Mouse (Mus musculus) liver, embryonic 15.5 days (tissue): ENCODE measurements around the gene Ndufc1. TPM values are rescaled to one million over a fixed set of nuclear protein-coding genes. Genes with fewer than 3 reads are reported as not detected.

Experiments used
- ATAC-seq: fragments of 200-750 bp; cut with Nextera tagmentation; 2 replicates; pipeline ENCODE4 v1.8.0; 2017; ENCODE audit warnings: moderate number of reproducible peaks, mild to moderate bottlenecking, moderate library complexity; ENCODE audit not compliant: insufficient read depth
- H3K27ac ChIP-seq: fragments of 300-500 bp; sonication (generic); replicated peaks from 2 replicates; pipeline ENCODE4 v1.5.1; 2015; ENCODE audit warnings: mild to moderate bottlenecking, inconsistent platforms
- H3K27me3 ChIP-seq: fragments of 300-500 bp; sonication (generic); 2 replicates; pipeline ENCODE4 v1.6.1; 2015; ENCODE audit warnings: mild to moderate bottlenecking, inconsistent platforms
- H3K36me3 ChIP-seq: fragments of 300-500 bp; sonication (generic); replicated peaks from 2 replicates; pipeline ENCODE4 v1.6.1; 2015; ENCODE audit warnings: moderate library complexity, mild to moderate bottlenecking, inconsistent platforms
- H3K4me1 ChIP-seq: fragments of 300-500 bp; sonication (generic); replicated peaks from 2 replicates; pipeline ENCODE4 v1.6.1; 2015; ENCODE audit warnings: inconsistent platforms
- H3K4me2 ChIP-seq: fragments of 300-500 bp; sonication (generic); 2 replicates; pipeline ENCODE4 v1.6.1; 2015; ENCODE audit warnings: moderate library complexity, mild to moderate bottlenecking, inconsistent platforms
- H3K4me3 ChIP-seq: fragments of 300-500 bp; sonication (generic); replicated peaks from 2 replicates; pipeline ENCODE4 v1.5.1; 2015; ENCODE audit warnings: mild to moderate bottlenecking, inconsistent platforms
- H3K9ac ChIP-seq: fragments of 300-500 bp; sonication (generic); 2 replicates; pipeline ENCODE4 v1.6.1; 2015; ENCODE audit warnings: moderate library complexity, mild to moderate bottlenecking, inconsistent platforms
- H3K9me3 ChIP-seq: fragments of 300-500 bp; sonication (generic); replicated peaks from 2 replicates; pipeline ENCODE4 v1.6.1; 2016; ENCODE audit warnings: inconsistent platforms
- WGBS: fragments of 180-500 bp; shearing (Covaris S2); methylation state at CpG from one replicate; pipeline ENCODE4 v1.1.7; 2015; ENCODE audit warnings: mixed read lengths; ENCODE audit not compliant: insufficient replicate concordance; 5-methylcytosine and 5-hydroxymethylcytosine counted together
- polyA plus RNA-seq: library from polyadenylated mRNA; unstranded; fragments of >200 nt; fragmentation: Nextera tagmentation; extraction: Ambion mirVana; gene quantifications from 2 replicates; pipeline ENCODE4 v1.2.1, GENCODE M21; 2015

The Ndufc1 gene
- polyA plus RNA-seq, 1 experiment from 2014 or later: 386 TPM

DNA sequence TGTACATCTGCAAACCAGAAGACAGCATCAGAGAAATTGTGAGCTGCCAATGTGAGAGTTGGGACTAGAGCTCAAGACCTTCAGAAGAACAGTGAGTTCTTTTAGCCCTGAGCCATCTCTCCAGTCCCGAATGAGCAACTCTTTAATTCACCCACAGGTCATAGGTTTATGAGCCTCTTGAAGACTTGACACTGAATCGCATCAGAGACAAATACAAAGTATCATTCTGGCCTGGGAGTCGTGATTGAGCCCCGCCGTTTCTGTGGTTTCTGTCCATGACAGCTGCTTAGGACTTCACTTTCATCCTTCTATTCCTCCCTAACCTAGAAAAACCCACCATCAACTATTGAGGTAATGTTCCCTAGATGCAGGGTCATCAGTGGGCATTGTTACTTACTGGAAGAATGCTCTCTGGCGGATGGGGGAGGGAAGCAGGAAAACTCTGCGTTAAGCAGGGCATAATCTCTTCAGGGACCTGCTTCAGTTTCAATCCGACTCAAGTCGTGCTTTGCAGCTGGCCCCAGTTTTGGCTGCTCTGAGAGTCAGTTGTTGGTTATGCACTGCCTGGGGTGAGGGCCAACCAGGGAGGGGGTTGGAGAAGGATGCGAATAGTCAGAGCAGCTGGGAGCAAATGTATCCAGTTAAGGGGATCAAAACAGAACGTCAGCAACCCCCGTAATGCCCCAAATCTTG, 22.2 kb downstream of the Ndufc1 start:
- H3K4me1 ChIP-seq: peaks cover 35% of the 10 kb centered on the region
- no peaks in the 10 kb centered on the region for H3K36me3 ChIP-seq
- H3K4me2 ChIP-seq: no peak overlapping the region
- H3K27me3 ChIP-seq: 0 out of 2 replicates have a peak, but pooled peaks cover 3% of the 10 kb centered on the region
- ATAC-seq: no peak
- no peak overlapping the region for H3K4me3 ChIP-seq
- no peak overlapping the region for H3K27ac ChIP-seq
- no peak overlapping the region for H3K9ac ChIP-seq
- H3K9me3 ChIP-seq: no peaks in the 10 kb centered on the region
- 55% methylated on average over 12 of the region's 12 CpGs for WGBS

DNA sequence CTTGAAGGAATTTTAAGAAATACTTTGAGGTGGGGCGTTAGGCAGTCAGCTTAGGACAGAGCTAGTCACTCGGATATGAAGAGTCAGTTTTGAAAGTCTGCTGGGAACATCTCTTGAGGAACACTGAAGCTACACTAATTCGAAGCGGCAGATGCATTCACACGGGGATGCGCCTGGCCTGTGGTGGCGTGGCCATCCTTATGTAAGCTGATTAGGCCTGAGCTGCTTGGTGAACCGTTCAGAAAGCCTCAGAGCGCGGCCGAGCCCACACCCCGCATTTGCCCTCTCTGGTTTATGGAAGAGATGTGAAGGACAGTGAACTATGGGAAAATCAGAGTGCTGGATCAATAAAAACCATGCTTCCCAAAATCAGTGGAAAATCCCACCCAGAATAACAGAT, 25.4 kb downstream of the Ndufc1 start:
- H3K27ac ChIP-seq: no peak overlapping the region
- H3K4me3 ChIP-seq: no peak overlapping the region
- H3K9ac ChIP-seq: no peak overlapping the region
- H3K9me3 ChIP-seq: no peaks in the 10 kb centered on the region
- no peaks in the 10 kb centered on the region for H3K27me3 ChIP-seq
- ATAC-seq: no peak
- peaks cover 22% of the 10 kb centered on the region for H3K4me1 ChIP-seq
- 76% methylated on average over 12 of the region's 12 CpGs for WGBS
- no peak overlapping the region for H3K4me2 ChIP-seq
- no peaks in the 10 kb centered on the region for H3K36me3 ChIP-seq

DNA sequence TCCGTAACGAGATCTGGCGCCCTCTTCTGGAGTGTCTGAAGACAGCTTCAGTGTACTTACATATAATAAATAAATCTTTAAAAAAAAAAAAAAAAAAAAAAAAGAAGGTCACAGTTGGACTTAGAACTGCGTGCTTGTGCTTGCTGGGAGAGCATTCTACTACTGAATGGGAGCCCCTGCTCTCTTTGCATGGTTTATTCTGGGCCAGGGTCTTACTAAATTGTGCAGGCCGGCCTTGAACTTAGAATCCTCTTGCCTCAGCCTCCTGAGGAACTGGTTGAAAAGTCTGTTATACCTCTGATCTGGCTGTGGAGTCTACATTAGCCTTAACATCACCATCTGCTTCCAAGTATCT, 28.2 kb downstream of the Ndufc1 start:
- no peak overlapping the region for H3K4me2 ChIP-seq
- no peak overlapping the region for H3K27ac ChIP-seq
- H3K9me3 ChIP-seq: no peaks in the 10 kb centered on the region
- WGBS: 45% methylated on average over 4 of the region's 5 CpGs
- no peak overlapping the region for H3K9ac ChIP-seq
- H3K4me3 ChIP-seq: no peak overlapping the region
- peaks cover 21% of the 10 kb centered on the region for H3K4me1 ChIP-seq
- H3K36me3 ChIP-seq: no peaks in the 10 kb centered on the region
- ATAC-seq: no peak
- no peaks in the 10 kb centered on the region for H3K27me3 ChIP-seq

DNA sequence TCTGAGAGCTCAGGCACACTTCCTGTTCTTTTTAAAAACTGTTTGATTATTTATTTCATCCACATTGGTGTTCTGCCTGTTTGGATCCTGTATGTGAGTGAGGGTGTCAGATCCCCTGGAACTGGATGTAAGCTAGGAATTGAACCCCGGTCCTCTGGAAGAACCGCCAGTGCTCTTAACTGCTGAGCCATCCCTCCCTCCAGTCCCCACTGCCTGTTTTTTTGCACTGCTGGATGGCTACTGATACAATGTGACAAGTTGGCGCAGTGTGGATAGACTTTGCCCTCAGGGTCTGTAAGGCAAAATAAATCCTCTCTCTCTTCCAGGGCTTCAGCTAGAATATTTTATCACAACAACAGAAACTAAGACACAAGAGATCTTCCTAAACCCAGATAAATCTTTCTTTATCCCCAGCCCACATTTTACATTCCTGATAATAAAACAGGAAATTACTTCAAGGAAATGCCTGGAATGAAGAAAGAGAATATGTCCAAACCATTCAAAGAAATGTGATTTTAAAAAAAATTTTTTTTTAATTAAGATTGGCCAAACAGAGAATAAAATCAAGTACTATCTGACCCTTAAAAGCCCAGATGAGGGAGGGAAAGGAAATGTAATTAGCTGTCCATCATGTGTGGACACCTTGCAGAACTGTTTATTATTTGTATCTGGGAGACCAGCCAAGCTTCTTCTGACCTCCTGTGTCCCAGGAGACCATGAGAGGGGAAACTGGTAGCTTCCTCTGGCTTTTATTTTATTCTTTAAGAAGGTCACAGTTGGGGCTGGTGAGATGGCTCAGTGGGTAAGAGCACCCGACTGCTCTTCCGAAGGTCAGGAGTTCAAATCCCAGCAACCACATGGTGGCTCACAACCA, 28.8 kb downstream of the Ndufc1 start:
- Histone ChIP-seq H3K9me3 (no peaks in the 10 kb centered on the region), H3K27ac (no peak overlapping the region), H3K9ac (no peak overlapping the region), H3K27me3 (no peaks in the 10 kb centered on the region), H3K4me1 (peaks cover 27% of the 10 kb centered on the region), H3K4me2 (no peak overlapping the region), H3K4me3 (no peak overlapping the region), H3K36me3 (no peaks in the 10 kb centered on the region)
- no peak for ATAC-seq
- 67% methylated on average over 5 of the region's 5 CpGs for WGBS

DNA sequence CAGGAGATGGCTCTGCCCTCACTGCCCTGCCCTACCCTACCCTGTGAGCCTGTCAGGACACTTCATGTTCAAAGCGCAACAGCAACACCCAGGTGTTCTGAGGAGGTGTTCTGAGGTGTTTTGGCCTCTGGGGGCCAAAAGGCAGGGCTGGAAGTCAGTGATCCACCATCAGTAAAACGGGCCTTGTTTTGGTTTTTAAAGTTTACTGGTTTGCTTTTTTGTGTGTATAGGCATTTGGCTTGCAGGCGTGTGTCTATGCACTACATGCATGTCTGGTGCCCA, 30.2 kb downstream of the Ndufc1 start:
- H3K4me1 ChIP-seq: peaks cover 27% of the 10 kb centered on the region
- no peaks in the 10 kb centered on the region for H3K9me3 ChIP-seq
- peak overlapping the region; percentile 43; the same call in 1 of the 2 replicates for H3K9ac ChIP-seq
- peak overlapping the region; percentile 64 for H3K4me2 ChIP-seq
- peak overlapping the region; percentile 48 for H3K4me3 ChIP-seq
- H3K27ac ChIP-seq: peak overlapping the region; percentile 26; the same call in 1 of the 2 replicates
- no peak for ATAC-seq
- H3K36me3 ChIP-seq: no peaks in the 10 kb centered on the region
- no peaks in the 10 kb centered on the region for H3K27me3 ChIP-seq
- WGBS: 72% methylated on average over 3 of the region's 3 CpGs

DNA sequence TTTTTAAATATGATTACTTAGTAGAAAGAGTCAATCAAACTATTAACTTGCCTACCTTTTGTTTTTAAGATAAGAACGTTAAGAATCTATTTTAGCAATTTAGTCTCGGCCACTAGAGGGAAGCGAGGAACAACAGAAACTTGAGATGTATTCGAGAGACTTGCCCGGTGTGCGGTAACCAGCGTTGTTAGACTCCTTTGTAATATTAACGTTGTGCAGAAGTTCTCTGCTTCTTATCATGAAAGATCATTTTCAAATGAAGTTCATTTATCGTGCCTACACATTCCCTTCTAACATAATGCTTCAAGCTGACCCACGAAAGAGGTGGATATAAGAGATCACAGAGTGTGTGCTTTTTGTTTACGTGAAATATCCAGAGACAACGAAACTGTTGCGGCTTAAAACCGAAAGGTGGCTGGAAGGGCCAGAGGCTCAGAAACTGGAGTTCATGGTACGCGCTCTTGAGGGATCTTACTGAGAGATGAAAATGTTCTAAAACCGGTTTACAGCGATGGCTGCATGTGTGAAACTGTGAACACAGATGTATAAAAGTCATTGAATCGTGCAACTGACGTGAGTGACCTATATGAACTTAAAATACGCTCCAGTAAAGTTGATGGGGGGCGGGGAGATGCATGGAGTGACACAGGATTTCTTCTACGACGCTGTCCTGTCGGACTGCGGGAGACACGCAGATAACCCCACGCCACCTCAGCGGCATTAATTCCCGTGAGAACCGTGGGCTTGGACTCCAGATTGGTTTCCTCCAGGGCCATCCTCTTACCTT, 30.7 kb downstream of the Ndufc1 start:
- ATAC-seq: peak; percentile 32; the same call in 1 of the 2 replicates
- Histone ChIP-seq H3K9me3 (no peaks in the 10 kb centered on the region), H3K36me3 (no peaks in the 10 kb centered on the region), H3K4me1 (peaks cover 31% of the 10 kb centered on the region), H3K4me2 (peak overlapping the region; percentile 64), H3K4me3 (peak overlapping the region; percentile 48), H3K9ac (peak overlapping the region; percentile 43; the same call in 1 of the 2 replicates), H3K27ac (peak overlapping the region; percentile 26), H3K27me3 (no peaks in the 10 kb centered on the region)
- 31% methylated on average over 31 of the region's 31 CpGs for WGBS

DNA sequence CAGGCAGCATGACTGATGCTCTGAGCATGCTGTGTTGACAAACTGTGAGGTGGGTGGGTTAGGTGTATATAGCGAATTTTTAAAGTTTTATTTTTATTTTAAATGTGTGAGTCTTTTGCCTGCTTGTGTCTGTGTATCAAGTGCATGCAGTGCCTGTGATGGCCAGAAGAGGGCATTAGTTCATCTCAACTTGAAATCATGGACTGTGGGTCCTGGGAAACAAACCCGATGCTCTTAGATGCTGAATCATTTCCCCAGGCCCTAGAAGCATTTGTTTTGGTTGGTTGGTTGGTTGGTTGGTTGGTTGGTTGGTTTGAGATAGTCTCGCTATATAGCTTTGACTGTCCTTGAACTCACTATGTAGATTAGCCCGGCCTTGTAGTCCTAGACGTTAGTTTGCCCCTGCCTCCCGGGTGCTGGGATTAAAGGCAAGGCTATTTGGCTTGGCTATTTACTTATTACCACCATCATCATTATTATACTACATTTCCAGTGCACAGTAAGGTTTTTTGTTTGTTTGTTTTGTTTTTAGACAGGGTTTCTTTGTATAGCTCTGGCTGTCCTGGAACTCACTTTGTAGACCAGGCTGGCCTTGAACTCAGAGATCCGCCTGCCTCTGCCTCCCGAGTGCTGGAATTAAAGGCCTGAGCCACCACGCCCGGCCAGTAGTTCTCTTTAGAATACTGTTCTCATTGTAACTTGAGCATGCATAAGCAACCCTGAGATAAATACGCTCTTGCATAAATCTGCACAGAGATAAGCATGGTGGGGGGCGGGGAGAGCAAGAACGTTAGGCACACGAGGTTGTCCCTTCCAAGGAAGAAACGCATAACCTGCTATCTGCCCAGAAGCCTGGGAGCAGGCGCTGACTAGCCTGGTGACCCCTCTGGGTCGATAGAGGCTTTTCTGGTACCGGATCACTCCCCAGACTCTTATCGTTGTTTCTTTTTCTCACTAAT, 33.2 kb downstream of the Ndufc1 start:
- ATAC-seq: peak; percentile 73
- Histone ChIP-seq H3K27me3 (no peaks in the 10 kb centered on the region), H3K4me3 (no peak overlapping the region), H3K4me1 (peaks cover 37% of the 10 kb centered on the region), H3K9me3 (no peaks in the 10 kb centered on the region), H3K27ac (peak overlapping the region; percentile 25), H3K4me2 (0 out of 2 replicates have a peak overlapping the region, but pooled peaks have one; percentile 6), H3K9ac (no peak overlapping the region), H3K36me3 (no peaks in the 10 kb centered on the region)
- 28% methylated on average over 19 of the region's 19 CpGs for WGBS

DNA sequence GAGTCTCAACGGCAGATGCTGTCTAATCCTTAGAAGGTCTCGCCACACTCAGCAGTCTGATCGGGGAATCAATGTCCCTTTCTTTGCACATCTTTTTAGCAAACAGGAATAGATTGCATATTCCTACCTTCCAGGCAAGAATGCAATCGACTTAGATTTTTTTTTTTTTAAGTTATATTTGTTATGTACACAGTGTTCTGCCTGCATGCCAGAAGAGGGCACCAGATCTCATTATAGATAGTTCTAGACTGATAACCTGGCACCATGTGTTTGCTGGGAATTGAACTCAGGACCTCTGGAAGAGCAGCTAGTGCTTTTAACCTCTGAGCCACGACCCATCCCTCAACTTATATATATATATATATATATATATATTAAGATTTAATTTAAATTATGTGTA, 35.2 kb downstream of the Ndufc1 start:
- WGBS: 60% methylated on average over 5 of the region's 5 CpGs

DNA sequence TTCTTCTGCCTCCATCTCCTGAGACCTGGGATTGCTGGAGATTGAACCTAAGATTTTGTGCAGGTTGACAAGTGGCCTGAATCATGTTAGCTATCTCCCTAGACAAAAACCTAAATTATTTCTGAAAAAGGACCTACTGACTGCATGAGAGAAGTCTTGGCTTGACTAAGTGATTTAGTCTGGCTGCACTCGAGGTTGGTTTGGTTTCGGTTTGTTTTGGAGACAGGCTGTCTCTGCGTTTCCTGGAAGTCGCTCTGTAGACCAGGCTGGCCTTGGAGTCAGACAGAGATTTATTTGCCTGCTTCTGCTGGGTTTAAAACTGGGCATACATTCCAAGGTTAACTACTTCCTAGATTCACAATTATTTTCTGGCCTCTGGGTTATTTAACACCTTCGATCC, 35.9 kb downstream of the Ndufc1 start:
- WGBS: 40% methylated on average over 5 of the region's 5 CpGs
- peak overlapping the region; percentile 29; the same call in 1 of the 2 replicates for H3K4me2 ChIP-seq

More for the DNA sequence above, 35.2 kb downstream of the Ndufc1 start:
- no peak overlapping the region for H3K4me2 ChIP-seq
- H3K4me3 ChIP-seq: no peak overlapping the region
- H3K9ac ChIP-seq: no peak overlapping the region
- no peaks in the 10 kb centered on the region for H3K9me3 ChIP-seq
- no peaks in the 10 kb centered on the region for H3K27me3 ChIP-seq
- ATAC-seq: no peak
- H3K4me1 ChIP-seq: peaks cover 35% of the 10 kb centered on the region
- no peaks in the 10 kb centered on the region for H3K36me3 ChIP-seq
- no peak overlapping the region for H3K27ac ChIP-seq

DNA sequence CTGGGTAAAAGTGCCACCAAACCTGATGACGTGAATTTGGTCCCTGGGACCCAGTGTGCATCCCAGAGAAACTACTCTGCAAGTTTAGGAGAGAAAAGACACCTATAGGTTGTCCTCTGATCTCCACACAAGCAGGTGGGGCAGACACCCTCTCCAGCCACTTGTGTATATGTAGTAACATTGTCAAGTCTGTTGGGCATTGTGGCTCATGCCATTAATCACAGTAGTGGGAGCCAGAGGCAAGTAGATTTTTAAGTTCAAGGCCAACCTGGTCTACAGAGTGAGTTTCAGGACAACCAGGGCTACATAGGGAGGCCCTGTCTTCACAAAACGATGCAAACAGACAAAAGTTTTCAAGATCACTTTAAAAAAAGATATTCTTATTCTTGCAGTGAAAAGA, 37.0 kb downstream of the Ndufc1 start:
- 59% methylated on average over 2 of the region's 2 CpGs for WGBS
- Histone ChIP-seq H3K4me3 (no peak overlapping the region), H3K4me2 (no peak overlapping the region), H3K9ac (no peak overlapping the region), H3K27ac (no peak overlapping the region), H3K4me1 (peaks cover 45% of the 10 kb centered on the region), H3K9me3 (no peaks in the 10 kb centered on the region), H3K27me3 (no peaks in the 10 kb centered on the region), H3K36me3 (no peaks in the 10 kb centered on the region)
- ATAC-seq: no peak

More for the DNA sequence above, 35.9 kb downstream of the Ndufc1 start:
- no peaks in the 10 kb centered on the region for H3K9me3 ChIP-seq
- H3K9ac ChIP-seq: no peak overlapping the region; the same call in 1 of the 2 replicates
- no peaks in the 10 kb centered on the region for H3K36me3 ChIP-seq
- no peak overlapping the region for H3K27ac ChIP-seq
- H3K27me3 ChIP-seq: no peaks in the 10 kb centered on the region
- peaks cover 35% of the 10 kb centered on the region for H3K4me1 ChIP-seq
- no peak for ATAC-seq
- no peak overlapping the region for H3K4me3 ChIP-seq
